Mouse (Mus musculus): ENCODE data around the gene 4930558C23Rik. TPM values are rescaled to one million over a fixed set of nuclear protein-coding genes. Genes with fewer than 3 reads are reported as not detected.

Gene 4930558C23Rik
- 414 TPM for polyA plus RNA-seq (2014; fragmentation: Illumina TruSeq; extraction: RNeasy Lipid Tissue Mini Kit (QIAGEN cat#74804); ENCODE audit: low read depth, low replicate concordance)

DNA sequence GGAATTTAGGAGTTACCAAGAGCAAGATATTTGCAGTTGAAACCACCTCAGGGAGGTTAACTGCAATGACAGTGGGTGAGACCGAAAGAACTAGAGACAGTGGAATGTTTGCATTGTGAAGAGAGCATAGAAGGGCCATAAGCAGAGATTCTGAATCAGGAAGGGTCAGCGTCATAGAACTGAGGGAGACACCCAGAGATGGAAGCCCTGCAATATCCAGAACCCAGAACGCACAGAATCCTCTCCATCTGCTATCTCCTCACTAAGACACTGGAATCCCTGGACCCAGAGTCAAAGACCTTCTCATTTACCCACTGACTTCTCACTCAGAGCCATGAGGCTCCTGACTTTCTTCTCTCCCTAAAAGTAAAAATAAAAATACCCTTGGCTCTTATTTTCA is at the start of gene 4930558C23Rik:
Gene 4930558C23Rik (minus strand): TSS at position 101 of the 400 bp plus-strand sequence.

DNA sequence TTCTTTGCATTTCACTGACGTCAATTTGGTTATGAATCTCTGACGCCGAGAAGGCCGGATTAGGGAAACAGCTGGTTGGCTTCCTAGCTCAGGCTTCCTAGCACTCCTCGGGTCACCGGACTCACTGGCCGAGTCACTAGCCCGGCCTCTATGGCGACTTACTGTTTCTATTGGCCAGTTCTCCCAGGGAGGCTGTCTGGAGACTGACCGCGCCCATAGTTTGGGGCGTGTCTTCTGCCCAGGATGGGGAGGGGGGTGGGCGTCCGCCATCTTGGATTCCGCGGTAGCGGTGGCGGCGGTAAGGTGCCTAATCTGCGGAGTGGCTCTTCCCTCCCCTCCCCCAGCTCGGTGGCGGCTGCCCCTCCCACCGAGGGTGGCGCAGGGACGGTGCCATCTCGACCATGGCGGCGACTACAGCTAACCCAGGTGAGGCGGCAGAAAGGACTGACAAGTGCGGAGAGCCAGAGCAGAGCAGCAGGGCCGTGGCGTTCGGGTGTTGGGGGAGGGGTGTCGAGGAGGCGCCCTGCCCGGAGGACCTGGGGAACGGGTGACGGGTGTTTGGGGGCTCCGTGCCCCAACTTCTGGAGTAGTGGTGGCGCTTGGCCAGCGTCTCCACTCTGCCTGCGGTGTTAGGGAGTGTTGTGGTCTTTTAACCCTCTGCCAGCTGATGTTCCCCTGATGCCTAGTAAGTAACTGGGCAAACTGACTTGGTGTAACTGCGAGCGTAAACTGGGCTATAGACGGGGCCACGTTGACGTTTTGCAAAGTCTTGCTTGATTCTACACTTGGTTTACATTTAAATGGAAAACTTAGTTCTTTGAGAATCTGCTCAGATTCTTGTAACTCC is 31.7 kb upstream of the 4930558C23Rik start, which contains the start of gene Arnt:
Gene Arnt (plus strand): TSS at position 253 of the 847 bp plus-strand sequence.

DNA sequence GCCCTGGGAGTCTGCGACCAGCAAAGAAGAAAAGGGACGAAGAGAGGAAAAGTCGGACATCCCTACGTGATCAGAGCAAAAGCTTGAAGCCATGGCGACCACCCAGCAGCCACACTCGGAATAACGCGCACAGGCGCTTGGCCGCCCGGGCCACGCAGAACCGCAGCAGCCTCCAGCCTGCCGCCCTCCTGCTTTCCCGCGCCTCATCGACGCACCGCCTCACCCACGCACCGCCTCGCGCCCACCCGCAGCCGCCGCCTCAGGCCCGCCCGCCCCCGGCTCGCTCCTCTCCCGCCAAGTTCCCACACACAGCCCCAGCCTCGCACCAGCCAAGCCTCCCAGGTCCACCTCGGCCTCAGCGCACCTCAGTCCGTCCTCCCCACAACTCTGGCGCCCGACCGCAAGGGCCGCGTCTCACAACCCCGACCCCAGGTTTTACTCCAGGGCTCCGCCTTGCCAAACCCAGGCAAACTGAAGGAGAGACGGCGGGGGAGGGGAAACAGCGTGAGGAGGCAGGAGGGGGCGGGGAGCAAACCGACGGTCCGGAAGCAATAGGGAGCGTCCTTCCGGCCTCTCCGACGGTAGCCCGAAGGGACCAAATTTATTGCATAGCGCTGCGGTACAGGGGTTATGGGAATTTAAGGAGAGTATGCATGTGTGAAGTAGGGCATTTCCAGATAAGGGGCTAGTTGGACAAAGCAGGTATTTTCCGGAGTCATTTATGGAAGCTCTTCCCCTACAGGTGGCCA is 45.8 kb downstream of the 4930558C23Rik start, which contains the start of gene Setdb1:
Gene Setdb1 (minus strand): TSS at position 502 of the 749 bp plus-strand sequence.

Other genes with a start within 250 kb of the 4930558C23Rik start
- 1.3 TPM for gene Sema6c, start 242.4 kb downstream of the 4930558C23Rik start, polyA plus RNA-seq (2014; fragmentation: Illumina TruSeq; extraction: RNeasy Lipid Tissue Mini Kit (QIAGEN cat#74804); ENCODE audit: low read depth, low replicate concordance)
- gene Gabpb2, start 184.9 kb downstream of the 4930558C23Rik start, polyA plus RNA-seq (2014; fragmentation: Illumina TruSeq; extraction: RNeasy Lipid Tissue Mini Kit (QIAGEN cat#74804); ENCODE audit: low read depth, low replicate concordance): 11.1 TPM
- 17.4 TPM for gene Cdc42se1, start 174.1 kb downstream of the 4930558C23Rik start, polyA plus RNA-seq (2014; fragmentation: Illumina TruSeq; extraction: RNeasy Lipid Tissue Mini Kit (QIAGEN cat#74804); ENCODE audit: low read depth, low replicate concordance)
- gene Mllt11, start 170.7 kb downstream of the 4930558C23Rik start, polyA plus RNA-seq (2014; fragmentation: Illumina TruSeq; extraction: RNeasy Lipid Tissue Mini Kit (QIAGEN cat#74804); ENCODE audit: low read depth, low replicate concordance): 185 TPM
- 57.5 TPM for gene Gm128, start 161.2 kb downstream of the 4930558C23Rik start, polyA plus RNA-seq (2014; fragmentation: Illumina TruSeq; extraction: RNeasy Lipid Tissue Mini Kit (QIAGEN cat#74804); ENCODE audit: low read depth, low replicate concordance)
- 0.28 TPM for gene Bnipl, start 151.6 kb downstream of the 4930558C23Rik start, polyA plus RNA-seq (2014; fragmentation: Illumina TruSeq; extraction: RNeasy Lipid Tissue Mini Kit (QIAGEN cat#74804); ENCODE audit: low read depth, low replicate concordance)
- gene Mindy1, start 121.5 kb downstream of the 4930558C23Rik start, polyA plus RNA-seq (2014; fragmentation: Illumina TruSeq; extraction: RNeasy Lipid Tissue Mini Kit (QIAGEN cat#74804); ENCODE audit: low read depth, low replicate concordance): 45.4 TPM
- gene Prune1, start 120.8 kb downstream of the 4930558C23Rik start, polyA plus RNA-seq (2014; fragmentation: Illumina TruSeq; extraction: RNeasy Lipid Tissue Mini Kit (QIAGEN cat#74804); ENCODE audit: low read depth, low replicate concordance): 8.2 TPM
- gene Anxa9, start 95.7 kb downstream of the 4930558C23Rik start, polyA plus RNA-seq (2014; fragmentation: Illumina TruSeq; extraction: RNeasy Lipid Tissue Mini Kit (QIAGEN cat#74804); ENCODE audit: low read depth, low replicate concordance): 3.2 TPM
- 30.2 TPM for gene Cers2, start 88.0 kb downstream of the 4930558C23Rik start, polyA plus RNA-seq (2014; fragmentation: Illumina TruSeq; extraction: RNeasy Lipid Tissue Mini Kit (QIAGEN cat#74804); ENCODE audit: low read depth, low replicate concordance)
- gene Setdb1, start 45.6 kb downstream of the 4930558C23Rik start, polyA plus RNA-seq (2014; fragmentation: Illumina TruSeq; extraction: RNeasy Lipid Tissue Mini Kit (QIAGEN cat#74804); ENCODE audit: low read depth, low replicate concordance): 35.8 TPM
- 18.7 TPM for gene Arnt, start 31.5 kb upstream of the 4930558C23Rik start, polyA plus RNA-seq (2014; fragmentation: Illumina TruSeq; extraction: RNeasy Lipid Tissue Mini Kit (QIAGEN cat#74804); ENCODE audit: low read depth, low replicate concordance)
- gene Ctsk, start 96.4 kb upstream of the 4930558C23Rik start, polyA plus RNA-seq (2014; fragmentation: Illumina TruSeq; extraction: RNeasy Lipid Tissue Mini Kit (QIAGEN cat#74804); ENCODE audit: low read depth, low replicate concordance): 1.9 TPM
- 10.9 TPM for gene Ctss, start 123.9 kb upstream of the 4930558C23Rik start, polyA plus RNA-seq (2014; fragmentation: Illumina TruSeq; extraction: RNeasy Lipid Tissue Mini Kit (QIAGEN cat#74804); ENCODE audit: low read depth, low replicate concordance)
- 649 TPM for gene Hormad1, start 156.8 kb upstream of the 4930558C23Rik start, polyA plus RNA-seq (2014; fragmentation: Illumina TruSeq; extraction: RNeasy Lipid Tissue Mini Kit (QIAGEN cat#74804); ENCODE audit: low read depth, low replicate concordance)
- 29.8 TPM for gene Golph3l, start 186.1 kb upstream of the 4930558C23Rik start, polyA plus RNA-seq (2014; fragmentation: Illumina TruSeq; extraction: RNeasy Lipid Tissue Mini Kit (QIAGEN cat#74804); ENCODE audit: low read depth, low replicate concordance)
- 50.6 TPM for gene Ensa, start 222.2 kb upstream of the 4930558C23Rik start, polyA plus RNA-seq (2014; fragmentation: Illumina TruSeq; extraction: RNeasy Lipid Tissue Mini Kit (QIAGEN cat#74804); ENCODE audit: low read depth, low replicate concordance)